Comparison of ENCODE assay signal across 8 mouse cellular contexts in the genomic region with DNA sequence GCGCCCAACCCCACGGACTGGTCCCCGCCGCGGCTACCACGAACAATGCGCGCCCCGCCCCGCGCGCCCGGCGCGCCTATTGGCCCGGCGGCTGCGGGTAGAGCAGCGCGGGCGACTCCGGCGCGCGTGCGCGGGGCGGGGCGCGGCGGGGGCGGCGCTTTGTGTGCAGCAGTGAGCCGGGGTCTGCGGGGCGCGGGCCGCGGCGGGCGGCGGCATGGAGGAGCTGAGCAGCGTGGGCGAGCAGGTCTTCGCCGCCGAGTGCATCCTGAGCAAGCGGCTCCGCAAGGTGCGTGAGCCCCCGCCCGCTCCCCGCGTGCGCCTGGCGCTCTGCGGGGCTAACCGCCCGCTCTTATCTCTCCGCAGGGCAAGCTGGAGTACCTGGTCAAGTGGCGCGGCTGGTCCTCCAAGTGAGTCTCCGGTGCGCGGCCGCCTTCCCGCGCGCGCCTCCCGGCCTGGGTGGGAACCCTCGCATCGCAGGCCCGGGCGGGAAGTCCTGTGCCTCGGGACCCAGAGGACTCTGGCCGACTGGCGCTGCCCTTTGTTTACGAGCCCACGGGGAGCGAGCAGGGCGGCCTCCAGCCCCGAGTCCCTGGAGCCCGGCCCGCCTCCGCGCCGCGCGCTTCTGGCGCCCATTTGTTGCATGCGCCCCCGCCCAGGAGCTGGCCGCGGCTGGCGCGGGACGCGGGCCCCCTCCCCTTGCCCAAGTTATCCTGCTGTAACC. TPM values are rescaled to one million over a fixed set of nuclear protein-coding genes. Genes with fewer than 3 reads are reported as not detected.
DNase-seq lines count a peak whose midpoint lies in the region; ATAC-seq and TF ChIP-seq lines count a peak whose summit lies in the region.

A gene (plus strand): TSS at position 68 of the 721 bp plus-strand sequence.

- TF ChIP-seq POLR2A in cortical plate, adult 2 months (IDR thresholded peaks at IDR 0.05; ENCODE audit: extremely low read depth, insufficient read depth, low read length), result no peak

- intact Hi-C loops in gastrocnemius, postnatal 36 days (cut with DNase I), result no loop called here
- intact Hi-C loops in left cerebral cortex, postnatal 36 days (cut with DNase I), result loop anchor here (2.0 kb wide), 1 partner anchor 24 kb away; no protein-coding TSS in a partner anchor

- ATAC-seq in intestine, embryonic 14.5 days (replicated peaks; ENCODE audit: low FRiP score, low TSS enrichment, low read depth), result peak; percentile 94
- peak; percentile 69 for ATAC-seq in megakaryocyte-erythroid progenitor cell, adult 5-6 weeks (replicated peaks; ENCODE audit: low FRiP score, low TSS enrichment, poor library complexity, severe bottlenecking)
- ATAC-seq in monocyte, adult 5-6 weeks (replicated peaks; ENCODE audit: insufficient number of reproducible peaks, low FRiP score, low TSS enrichment, poor library complexity, severe bottlenecking), result no peak

- H3K9me3 ChIP-seq in intestine, embryonic 14.5 days (ENCODE audit: control insufficient read depth, low read length), result no peaks in the 10 kb centered on the region

- TF ChIP-seq CTCF in cortical plate, adult 2 months (IDR thresholded peaks at IDR 0.05; ENCODE audit: extremely low read depth, insufficient read depth, low read length), result no peak

- H3K4me3 ChIP-seq in cortical plate, adult 2 months (ENCODE audit: insufficient read depth, low read length), result peak within 1 kb of the TSS; percentile 68
- H3K4me3 ChIP-seq in intestine, embryonic 14.5 days (ENCODE audit: low read depth, low read length), result peak within 1 kb of the TSS; percentile 87

- peak; percentile 89 to 91 for DNase-seq in adrenal gland, adult 18-20 months (ENCODE audit: low spot score in 2 of 2)
- DNase-seq in gastrocnemius, postnatal 36 days, result peak; percentile 66 to 78
- DNase-seq in intestine, embryonic 14.5 days (ENCODE audit: low spot score), result peak; percentile 89
- peak; percentile 83 to 90 for DNase-seq in left cerebral cortex, postnatal 36 days (ENCODE audit: low spot score in 2 of 2)
- DNase-seq in right cerebral cortex, postnatal 36 days (ENCODE audit: low spot score in 2 of 2), result peak; percentile 73 to 79

- no peak within 1 kb of the TSS for H3K27ac ChIP-seq in cortical plate, adult 2 months (ENCODE audit: insufficient read depth, low read length)
- H3K27ac ChIP-seq in intestine, embryonic 14.5 days (ENCODE audit: low read depth), result peak within 1 kb of the TSS; percentile 87

- under 1% methylated on average over 88 of the region's 99 CpGs for WGBS in intestine, embryonic 14.5 days

- H3K9ac ChIP-seq in intestine, embryonic 14.5 days (ENCODE audit: low read length), result peak within 1 kb of the TSS; percentile 86

- H3K4me2 ChIP-seq in intestine, embryonic 14.5 days (ENCODE audit: low read length), result peak within 1 kb of the TSS; percentile 79

- no peaks in the 10 kb centered on the region for H3K4me1 ChIP-seq in cortical plate, adult 2 months (ENCODE audit: control insufficient read depth, insufficient read depth, low read length)
- H3K4me1 ChIP-seq in intestine, embryonic 14.5 days (replicated peaks; ENCODE audit: control insufficient read depth, insufficient read depth, low read length), result peaks cover 30% of the 10 kb centered on the region

- peaks cover 18% of the 10 kb centered on the region for H3K36me3 ChIP-seq in intestine, embryonic 14.5 days (ENCODE audit: control insufficient read depth, insufficient read depth, low read length)

- H3K27me3 ChIP-seq in intestine, embryonic 14.5 days (replicated peaks; ENCODE audit: control insufficient read depth, insufficient read depth, low read length), result peaks cover 4% of the 10 kb centered on the region; the same call in 1 of the 2 replicates

RNA-seq across cellular contexts. Expression of the gene that starts here (rescaled TPM):
- 1 to 10 TPM; 3.1 to 6.6 TPM for total RNA-seq in adrenal gland, adult 18-20 months (2021)
- polyA plus RNA-seq in cortical plate, adult 2 months (2012; rRNA removed), result 2.6 and 2.8 TPM in 2 replicates
- total RNA-seq in gastrocnemius, postnatal 36 days (2021), result 1 to 10 TPM in 1 of 2 experiments, under 1 TPM in 1; 0.79 to 1.1 TPM
- 31.5 and 32.0 TPM in 2 replicates for polyA plus RNA-seq in intestine, embryonic 14.5 days (2014; fragmentation: Nextera tagmentation; extraction: Ambion mirVana)
- 1 to 10 TPM; 2.6 to 2.7 TPM for total RNA-seq in left cerebral cortex, postnatal 36 days (2021)
- total RNA-seq in megakaryocyte-erythroid progenitor cell, adult 5-6 weeks (2014; fragmentation: Nextera tagmentation), result 9.7 and 10.4 TPM in 2 replicates
- total RNA-seq in megakaryocyte-erythroid progenitor cell, adult 5-6 weeks (2017), result 6.2 and 6.4 TPM in 2 replicates
- 0.75 to 2.7 TPM (median 2.2 TPM) in 3 replicates for total RNA-seq in monocyte, adult 5-6 weeks (2017)
